10 mouse cellular contexts compared by ENCODE assay signal in genomic region chr1:75385142-75385730, GRCm38 (mm10). TPM values are rescaled to one million over a fixed set of nuclear protein-coding genes. Genes with fewer than 3 reads are reported as not detected.
DNase-seq lines count a peak whose midpoint lies in the region; ATAC-seq and TF ChIP-seq lines count a peak whose summit lies in the region.
"Had no signal": no experiment of that assay in that cellular context is flagged by ENCODE, and none has a peak within 500 bp of the region (broad histone marks: within the 10 kb centered on the region; RNA-seq: fewer than 3 reads in every experiment).

No protein-coding gene starts in this region.

- peaks cover 43% of the 10 kb centered on the region for H3K36me3 ChIP-seq in heart, embryonic 10.5 days
- H3K36me3 ChIP-seq in heart, adult 2 months (ENCODE audit: control insufficient read depth, insufficient read depth, low read length), result no peaks in the 10 kb centered on the region
- H3K36me3 ChIP-seq in midbrain, embryonic 10.5 days, result no peaks in the 10 kb centered on the region
- H3K36me3 ChIP-seq in midbrain, embryonic 11.5 days (ENCODE audit: control insufficient read depth, insufficient read depth, low read length), result no peaks in the 10 kb centered on the region
- H3K36me3 ChIP-seq in hindbrain, postnatal 0 days (ENCODE audit: insufficient read depth, low read length), result no peaks in the 10 kb centered on the region
- 0 out of 2 replicates have a peak, but pooled peaks cover 3% of the 10 kb centered on the region for H3K36me3 ChIP-seq in stomach, embryonic 15.5 days

- no peak overlapping the region for H3K9ac ChIP-seq in heart, adult 2 months (ENCODE audit: low read depth, low read length)
- H3K9ac ChIP-seq in midbrain, embryonic 11.5 days (ENCODE audit: low read length), result no peak overlapping the region
- H3K9ac ChIP-seq in hindbrain, postnatal 0 days (replicated peaks; ENCODE audit: low read length), result no peak overlapping the region
- no peak overlapping the region for H3K9ac ChIP-seq in stomach, embryonic 15.5 days

- H3K27ac ChIP-seq in heart, embryonic 10.5 days, result peak overlapping the region; percentile 77
- no peak overlapping the region for H3K27ac ChIP-seq in heart, adult 2 months
- H3K27ac ChIP-seq in midbrain, embryonic 10.5 days (replicated peaks), result peak overlapping the region; percentile 57
- H3K27ac ChIP-seq in midbrain, embryonic 11.5 days (ENCODE audit: low read depth, low read length), result no peak overlapping the region
- no peak overlapping the region for H3K27ac ChIP-seq in hindbrain, postnatal 0 days
- H3K27ac ChIP-seq in stomach, embryonic 15.5 days, result no peak overlapping the region
- H3K27ac ChIP-seq: macrophage had no signal

- H3K27me3 ChIP-seq in heart, embryonic 10.5 days (ENCODE audit: insufficient read depth, poor library complexity, severe bottlenecking), result peaks cover 39% of the 10 kb centered on the region
- H3K27me3 ChIP-seq in heart, adult 2 months (ENCODE audit: control insufficient read depth, insufficient read depth, low read length), result no peaks in the 10 kb centered on the region
- H3K27me3 ChIP-seq in midbrain, embryonic 10.5 days (ENCODE audit: low read depth, poor library complexity, severe bottlenecking), result peaks cover 90% of the 10 kb centered on the region
- H3K27me3 ChIP-seq in midbrain, embryonic 11.5 days (ENCODE audit: control insufficient read depth, insufficient read depth, low read length), result peaks cover 33% of the 10 kb centered on the region
- peaks cover 14% of the 10 kb centered on the region for H3K27me3 ChIP-seq in hindbrain, postnatal 0 days (ENCODE audit: insufficient read depth, low read length)
- H3K27me3 ChIP-seq in stomach, embryonic 15.5 days (replicated peaks), result peaks cover 41% of the 10 kb centered on the region

- TF ChIP-seq CTCF in heart, adult 2 months (IDR thresholded peaks at IDR 0.05), result no peak
- TF ChIP-seq CTCF in hindbrain, postnatal 0 days (IDR thresholded peaks at IDR 0.05; ENCODE audit: low read depth), result no peak

- H3K79me2 ChIP-seq in heart, adult 2 months (replicated peaks; ENCODE audit: control insufficient read depth, insufficient read depth, low read length), result no peaks in the 10 kb centered on the region

- WGBS in heart, embryonic 10.5 days, result 57% methylated on average over 20 of the region's 20 CpGs
- WGBS in heart, adult 2 months, result 73% methylated on average over 20 of the region's 20 CpGs
- WGBS in midbrain, embryonic 10.5 days, result 74% methylated on average over 20 of the region's 20 CpGs
- whole genome bisulfite sequencing in midbrain, embryonic 11.5 days, result 71% methylated on average over 20 of the region's 20 CpGs
- 56% methylated on average over 20 of the region's 20 CpGs for WGBS in hindbrain, postnatal 0 days
- 57% methylated on average over 20 of the region's 20 CpGs for WGBS in stomach, embryonic 15.5 days

- H3K4me1 ChIP-seq in heart, embryonic 10.5 days, result peaks cover 92% of the 10 kb centered on the region
- H3K4me1 ChIP-seq in heart, adult 2 months (ENCODE audit: control insufficient read depth, insufficient read depth, low read length), result peaks cover 2% of the 10 kb centered on the region; the same call in 1 of the 2 replicates
- H3K4me1 ChIP-seq in midbrain, embryonic 10.5 days, result peaks cover 84% of the 10 kb centered on the region
- H3K4me1 ChIP-seq in midbrain, embryonic 11.5 days (ENCODE audit: control insufficient read depth, insufficient read depth, low read length), result peaks cover 46% of the 10 kb centered on the region
- H3K4me1 ChIP-seq in hindbrain, postnatal 0 days (ENCODE audit: insufficient read depth, low read length), result peaks cover 20% of the 10 kb centered on the region
- peaks cover 36% of the 10 kb centered on the region for H3K4me1 ChIP-seq in stomach, embryonic 15.5 days

- DNase-seq in heart, embryonic 10.5 days (ENCODE audit: low spot score), result no peak
- no peak for DNase-seq in heart, adult 2 months
- DNase-seq in midbrain, embryonic 10.5 days (ENCODE audit: low spot score), result no peak
- no peak for DNase-seq in midbrain, embryonic 11.5 days (ENCODE audit: low spot score, missing footprints)
- no peak for DNase-seq in hindbrain, postnatal 0 days (ENCODE audit: low spot score)
- no peak for DNase-seq in Muller cell, postnatal 12 days (ENCODE audit: inconsistent ontology term)
- DNase-seq in thymus, postnatal 36 days, result no peak

- intact Hi-C loops in heart, adult 2 months (cut with DNase I), result no loop called here

- no peaks in the 10 kb centered on the region for H3K9me3 ChIP-seq in heart, embryonic 10.5 days
- no peaks in the 10 kb centered on the region for H3K9me3 ChIP-seq in midbrain, embryonic 10.5 days (replicated peaks)
- H3K9me3 ChIP-seq in midbrain, embryonic 11.5 days (ENCODE audit: control insufficient read depth, low read length), result no peaks in the 10 kb centered on the region
- no peaks in the 10 kb centered on the region for H3K9me3 ChIP-seq in hindbrain, postnatal 0 days (ENCODE audit: low read length)
- H3K9me3 ChIP-seq in stomach, embryonic 15.5 days, result no peaks in the 10 kb centered on the region

- TF ChIP-seq POLR2A in heart, adult 2 months (IDR thresholded peaks at IDR 0.05; ENCODE audit: insufficient read depth, low read depth, low read length), result no peak

- no peak for TF ChIP-seq EP300 in heart, adult 2 months (IDR thresholded peaks at IDR 0.05; ENCODE audit: insufficient read depth, low read depth, low read length)

- no peak overlapping the region for H3K4me2 ChIP-seq in midbrain, embryonic 11.5 days
- peak overlapping the region; percentile 30; the same call in 1 of the 2 replicates for H3K4me2 ChIP-seq in hindbrain, postnatal 0 days (ENCODE audit: low read depth, low read length)
- H3K4me2 ChIP-seq in stomach, embryonic 15.5 days, result peak overlapping the region; percentile 23; the same call in 1 of the 2 replicates

- no peak for ATAC-seq in midbrain, embryonic 11.5 days (ENCODE audit: low FRiP score)
- no peak for ATAC-seq in hindbrain, postnatal 0 days
- ATAC-seq in stomach, embryonic 15.5 days (ENCODE audit: insufficient read depth, low FRiP score, low read depth), result no peak
- ATAC-seq: activated CD4-positive, CD25-positive, alpha-beta regulatory T cell, adult 4 months had no signal

- peak overlapping the region; percentile 12; the same call in 1 of the 2 replicates for H3K4me3 ChIP-seq in heart, embryonic 10.5 days
- H3K4me3 ChIP-seq in heart, adult 2 months, result no peak overlapping the region
- H3K4me3 ChIP-seq in midbrain, embryonic 10.5 days, result peak overlapping the region; percentile 21; the same call in 1 of the 2 replicates
- no peak overlapping the region for H3K4me3 ChIP-seq in midbrain, embryonic 11.5 days (ENCODE audit: low read depth, low read length)
- no peak overlapping the region for H3K4me3 ChIP-seq in hindbrain, postnatal 0 days (ENCODE audit: low read length)
- H3K4me3 ChIP-seq in stomach, embryonic 15.5 days (replicated peaks), result no peak overlapping the region

RNA-seq across cellular contexts. Expression of gene Speg, which starts 10.1 kb away (rescaled TPM):
- 77.9 and 80.0 TPM in 2 replicates for polyA plus RNA-seq in heart, embryonic 10.5 days (2016; fragmentation: Nextera tagmentation; extraction: Ambion mirVana)
- total RNA-seq in heart, adult 2 months (2021), result 100 to 1,000 TPM; 131 to 135 TPM
- polyA plus RNA-seq in heart, adult 2 months (2012; rRNA removed), result 94.0 and 109 TPM in 2 replicates
- 23.6 and 26.9 TPM in 2 replicates for polyA plus RNA-seq in midbrain, embryonic 10.5 days (2016; fragmentation: Nextera tagmentation; extraction: Ambion mirVana)
- polyA plus RNA-seq in midbrain, embryonic 11.5 days (2014; fragmentation: Nextera tagmentation; extraction: Ambion mirVana), result 13.4 and 15.2 TPM in 2 replicates
- total RNA-seq in hindbrain, postnatal 0 days (2014; rRNA removed), result 50.4 and 52.7 TPM in 2 replicates
- polyA plus RNA-seq in hindbrain, postnatal 0 days (2015; fragmentation: Nextera tagmentation; extraction: Ambion mirVana), result 19.2 and 19.9 TPM in 2 replicates
- polyA plus RNA-seq in stomach, embryonic 15.5 days (2015; fragmentation: Nextera tagmentation; extraction: Ambion mirVana), result 45.2 and 49.1 TPM in 2 replicates
- polyA plus RNA-seq: activated CD4-positive, CD25-positive, alpha-beta regulatory T cell, adult 4 months had no signal

RNA-seq across cellular contexts. Expression of gene Des, which starts 25.1 kb away (rescaled TPM):
- polyA plus RNA-seq in heart, embryonic 10.5 days (2016; fragmentation: Nextera tagmentation; extraction: Ambion mirVana), result 341 and 642 TPM in 2 replicates
- total RNA-seq in heart, adult 2 months (2021), result 1,000 to 10,000 TPM; 1,224 to 1,521 TPM
- 719 and 781 TPM in 2 replicates for polyA plus RNA-seq in heart, adult 2 months (2012; rRNA removed)
- 1.1 and 2.8 TPM in 2 replicates for polyA plus RNA-seq in midbrain, embryonic 10.5 days (2016; fragmentation: Nextera tagmentation; extraction: Ambion mirVana)
- 0.52 and 0.68 TPM in 2 replicates for polyA plus RNA-seq in midbrain, embryonic 11.5 days (2014; fragmentation: Nextera tagmentation; extraction: Ambion mirVana)
- total RNA-seq in hindbrain, postnatal 0 days (2014; rRNA removed), result 2.6 and 6.9 TPM in 2 replicates
- polyA plus RNA-seq in hindbrain, postnatal 0 days (2015; fragmentation: Nextera tagmentation; extraction: Ambion mirVana), result 1.2 and 1.6 TPM in 2 replicates
- polyA plus RNA-seq in stomach, embryonic 15.5 days (2015; fragmentation: Nextera tagmentation; extraction: Ambion mirVana), result 92.1 and 93.2 TPM in 2 replicates
- polyA plus RNA-seq: activated CD4-positive, CD25-positive, alpha-beta regulatory T cell, adult 4 months; macrophage had no signal

RNA-seq across cellular contexts. Expression of gene Gmppa, which starts 50.5 kb away (rescaled TPM):
- 73.4 and 75.4 TPM in 2 replicates for polyA plus RNA-seq in heart, embryonic 10.5 days (2016; fragmentation: Nextera tagmentation; extraction: Ambion mirVana)
- total RNA-seq in heart, adult 2 months (2021), result 10 to 100 TPM; 38.9 to 39.9 TPM
- 91.3 and 94.6 TPM in 2 replicates for polyA plus RNA-seq in heart, adult 2 months (2012; rRNA removed)
- polyA plus RNA-seq in midbrain, embryonic 10.5 days (2016; fragmentation: Nextera tagmentation; extraction: Ambion mirVana), result 70.2 and 73.1 TPM in 2 replicates
- 56.1 and 56.4 TPM in 2 replicates for polyA plus RNA-seq in midbrain, embryonic 11.5 days (2014; fragmentation: Nextera tagmentation; extraction: Ambion mirVana)
- total RNA-seq in hindbrain, postnatal 0 days (2014; rRNA removed), result 88.0 and 96.8 TPM in 2 replicates
- 59.9 and 63.1 TPM in 2 replicates for polyA plus RNA-seq in hindbrain, postnatal 0 days (2015; fragmentation: Nextera tagmentation; extraction: Ambion mirVana)
- polyA plus RNA-seq in stomach, embryonic 15.5 days (2015; fragmentation: Nextera tagmentation; extraction: Ambion mirVana), result 103 TPM in 2 replicates

Comparison
In these comparisons a context has a peak if more than half of its experiments do, and no peak if none do; other contexts are left out.
1. H3K27ac ChIP-seq: peak in heart, embryonic 10.5 days (single experiment) and midbrain, embryonic 10.5 days (single experiment); none in heart, adult 2 months (single experiment), midbrain, embryonic 11.5 days (single experiment), hindbrain, postnatal 0 days (single experiment) and stomach, embryonic 15.5 days (single experiment).
2. H3K4me3 ChIP-seq: peak in heart, embryonic 10.5 days (single experiment) and midbrain, embryonic 10.5 days (single experiment); none in heart, adult 2 months (single experiment), midbrain, embryonic 11.5 days (single experiment), hindbrain, postnatal 0 days (single experiment) and stomach, embryonic 15.5 days (single experiment).
3. RNA of gene Des, which starts 25.1 kb away (polyA plus RNA-seq): 719 to 781 TPM in heart, adult 2 months, 341 to 642 TPM in heart, embryonic 10.5 days and 92.1 to 93.2 TPM in stomach, embryonic 15.5 days; 1.1 to 2.8 TPM in midbrain, embryonic 10.5 days, 1.2 to 1.6 TPM in hindbrain, postnatal 0 days and 0.52 to 0.68 TPM in midbrain, embryonic 11.5 days; every median in the first group is over 10 times any median in the second.